Mouse (Mus musculus): ENCODE measurements around the gene Cecr2.
"Not testable (repeated sequence)": the region's sequence is repeated elsewhere in the genome, so short reads cannot be mapped to it uniquely, and the experiment has no call there.

Cecr2 gene

GRCm38 (mm10) chr6:120798905-120799304 lies 132.7 kb downstream of the Cecr2 start:
- no peak overlapping the region for H3K4me3 ChIP-seq (replicated peaks; ENCODE audit: low read length)
- H3K4me1 ChIP-seq (replicated peaks; ENCODE audit: low read depth, low read length), result peaks cover 5% of the 10 kb centered on the region; the same call in 1 of the 2 replicates
- no peaks in the 10 kb centered on the region for H3K9me3 ChIP-seq (ENCODE audit: low read length)
- TF ChIP-seq POU5F1 (IDR thresholded peaks at IDR 0.05; ENCODE audit: borderline replicate concordance, low read length) (no peak), NANOG (IDR thresholded peaks at IDR 0.05; ENCODE audit: borderline replicate concordance, low read length) (no peak), CTCF (conservative IDR thresholded peaks at IDR 0.05; ENCODE audit: low read length) (no peak)
- H3K27me3 ChIP-seq (ENCODE audit: insufficient read depth, low read length), result no peaks in the 10 kb centered on the region
- H3K36me3 ChIP-seq (ENCODE audit: insufficient read depth, low read length), result peaks cover 100% of the 10 kb centered on the region

GRCm38 (mm10) chr6:120799581-120800041 lies 133.4 kb downstream of the Cecr2 start:
- no peak overlapping the region for H3K4me3 ChIP-seq (replicated peaks; ENCODE audit: low read length)
- H3K9me3 ChIP-seq (ENCODE audit: low read length), result no peaks in the 10 kb centered on the region
- TF ChIP-seq CTCF (conservative IDR thresholded peaks at IDR 0.05; ENCODE audit: low read length), result no peak
- no peak for TF ChIP-seq NANOG (IDR thresholded peaks at IDR 0.05; ENCODE audit: borderline replicate concordance, low read length)
- TF ChIP-seq POU5F1 (IDR thresholded peaks at IDR 0.05; ENCODE audit: borderline replicate concordance, low read length), result no peak
- H3K4me1 ChIP-seq (replicated peaks; ENCODE audit: low read depth, low read length), result peaks cover 8% of the 10 kb centered on the region; the same call in 1 of the 2 replicates
- H3K27me3 ChIP-seq (ENCODE audit: insufficient read depth, low read length), result no peaks in the 10 kb centered on the region
- peaks cover 100% of the 10 kb centered on the region for H3K36me3 ChIP-seq (ENCODE audit: insufficient read depth, low read length)

GRCm38 (mm10) chr6:120806999-120807737 lies 141.0 kb downstream of the Cecr2 start:
- TF ChIP-seq NANOG (IDR thresholded peaks at IDR 0.05; ENCODE audit: borderline replicate concordance, low read length), result no peak
- no peaks in the 10 kb centered on the region for H3K9me3 ChIP-seq (ENCODE audit: low read length)
- H3K36me3 ChIP-seq (ENCODE audit: insufficient read depth, low read length), result peaks cover 95% of the 10 kb centered on the region
- H3K27me3 ChIP-seq (ENCODE audit: insufficient read depth, low read length), result no peaks in the 10 kb centered on the region
- H3K4me1 ChIP-seq (replicated peaks; ENCODE audit: low read depth, low read length), result peaks cover 17% of the 10 kb centered on the region
- no peak overlapping the region for H3K4me3 ChIP-seq (replicated peaks; ENCODE audit: low read length)

DNA sequence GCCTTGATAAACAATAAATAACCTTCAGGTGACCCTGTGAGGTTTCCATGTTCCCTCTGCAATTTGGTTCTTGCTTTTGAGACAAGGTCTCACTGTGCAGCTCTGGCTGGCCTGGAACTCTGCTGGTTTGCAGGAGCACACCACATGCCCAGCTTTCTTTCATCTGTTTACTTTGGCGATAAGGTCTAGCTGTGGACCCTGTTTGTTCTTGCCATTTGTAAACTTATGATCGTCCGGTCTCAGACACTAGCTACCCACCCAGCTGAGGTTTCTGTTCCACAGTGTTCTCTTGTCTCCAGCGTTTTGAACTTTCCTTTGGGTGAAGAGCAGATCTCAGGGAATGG lies 141.5 kb downstream of the Cecr2 start:
- TF ChIP-seq NANOG (IDR thresholded peaks at IDR 0.05; ENCODE audit: borderline replicate concordance, low read length) (no peak), POU5F1 (IDR thresholded peaks at IDR 0.05; ENCODE audit: borderline replicate concordance, low read length) (no peak), CTCF (conservative IDR thresholded peaks at IDR 0.05; ENCODE audit: low read length) (no peak)
- Histone ChIP-seq H3K4me3 (replicated peaks; ENCODE audit: low read length) (no peak overlapping the region), H3K9me3 (ENCODE audit: low read length) (no peaks in the 10 kb centered on the region), H3K4me1 (replicated peaks; ENCODE audit: low read depth, low read length) (peaks cover 17% of the 10 kb centered on the region), H3K36me3 (ENCODE audit: insufficient read depth, low read length) (peaks cover 90% of the 10 kb centered on the region), H3K27me3 (ENCODE audit: insufficient read depth, low read length) (no peaks in the 10 kb centered on the region)

DNA sequence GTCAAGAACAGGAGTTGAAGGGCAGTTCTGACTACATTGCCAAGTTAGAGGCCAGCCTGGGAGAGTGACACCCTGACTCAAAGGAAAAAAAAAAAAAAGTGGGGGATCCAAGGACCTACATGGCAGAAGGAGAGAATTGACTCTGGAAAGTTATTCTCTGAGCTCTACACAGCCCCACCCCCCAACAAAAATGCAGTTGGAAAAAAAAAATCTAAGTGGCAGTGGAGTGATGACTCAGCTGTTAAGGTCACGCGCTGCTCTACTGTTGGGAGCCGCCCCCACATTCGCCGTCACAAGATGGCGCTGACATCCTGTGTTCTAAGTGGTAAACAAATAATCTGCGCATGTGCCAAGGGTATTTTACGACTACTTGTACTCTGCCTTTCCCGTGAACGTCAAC lies 145.8 kb downstream of the Cecr2 start:
- Histone ChIP-seq H3K4me1 (replicated peaks; ENCODE audit: low read depth, low read length) (peaks cover 10% of the 10 kb centered on the region), H3K36me3 (ENCODE audit: insufficient read depth, low read length) (peaks cover 48% of the 10 kb centered on the region)
- not testable (repeated sequence) for H3K4me3 ChIP-seq (replicated peaks; ENCODE audit: low read length); H3K9me3 ChIP-seq (ENCODE audit: low read length); H3K27me3 ChIP-seq (ENCODE audit: insufficient read depth, low read length)

GRCm38 (mm10) chr6:120819294-120819693 lies 153.1 kb downstream of the Cecr2 start:
- H3K27me3 ChIP-seq (ENCODE audit: insufficient read depth, low read length), result no peaks in the 10 kb centered on the region

DNA sequence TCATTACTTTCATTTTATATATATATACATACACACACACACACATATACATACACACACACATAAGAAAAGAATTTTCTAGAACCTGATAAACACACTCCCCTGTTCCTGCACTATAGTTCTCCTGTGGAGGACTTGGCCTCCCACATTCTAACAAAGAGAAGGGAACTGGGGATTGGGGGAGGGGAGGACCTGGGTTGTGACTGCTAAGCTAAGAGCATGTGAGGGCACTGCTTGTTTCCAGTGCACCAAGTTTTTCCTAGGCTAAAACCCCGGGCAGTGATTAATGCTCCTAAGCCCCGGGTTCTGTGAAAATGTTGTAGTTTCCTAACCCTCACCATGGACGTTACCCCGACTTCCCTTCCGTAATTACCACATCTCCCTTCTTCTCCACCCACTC lies 154.0 kb downstream of the Cecr2 start:
- no peaks in the 10 kb centered on the region for H3K9me3 ChIP-seq (ENCODE audit: low read length)
- H3K4me1 ChIP-seq (replicated peaks; ENCODE audit: low read depth, low read length), result peaks cover 53% of the 10 kb centered on the region
- H3K4me3 ChIP-seq (replicated peaks; ENCODE audit: low read length), result no peak overlapping the region
- no peaks in the 10 kb centered on the region for H3K27me3 ChIP-seq (ENCODE audit: insufficient read depth, low read length)
- TF ChIP-seq CTCF (conservative IDR thresholded peaks at IDR 0.05; ENCODE audit: low read length) (no peak), NANOG (IDR thresholded peaks at IDR 0.05; ENCODE audit: borderline replicate concordance, low read length) (no peak), POU5F1 (IDR thresholded peaks at IDR 0.05; ENCODE audit: borderline replicate concordance, low read length) (no peak)
- peaks cover 27% of the 10 kb centered on the region for H3K36me3 ChIP-seq (ENCODE audit: insufficient read depth, low read length)

More at GRCm38 (mm10) chr6:120819294-120819693, 153.1 kb downstream of the Cecr2 start:
- no peaks in the 10 kb centered on the region for H3K9me3 ChIP-seq (ENCODE audit: low read length)
- H3K36me3 ChIP-seq (ENCODE audit: insufficient read depth, low read length), result peaks cover 27% of the 10 kb centered on the region
- H3K4me1 ChIP-seq (replicated peaks; ENCODE audit: low read depth, low read length), result peaks cover 53% of the 10 kb centered on the region
- no peak overlapping the region for H3K4me3 ChIP-seq (replicated peaks; ENCODE audit: low read length)
- TF ChIP-seq CTCF (conservative IDR thresholded peaks at IDR 0.05; ENCODE audit: low read length) (no peak), NANOG (IDR thresholded peaks at IDR 0.05; ENCODE audit: borderline replicate concordance, low read length) (no peak), POU5F1 (IDR thresholded peaks at IDR 0.05; ENCODE audit: borderline replicate concordance, low read length) (no peak)

All from E14TG2a.4 (cell line).